Mouse (Mus musculus): ENCODE data around the gene Gm28044. TPM values are rescaled to one million over a fixed set of nuclear protein-coding genes. Genes with fewer than 3 reads are reported as not detected.
"Not testable (repeated sequence)": the region's sequence is repeated elsewhere in the genome, so short reads cannot be mapped to it uniquely, and the experiment has no call there.

The Gm28044 gene
- polyA plus RNA-seq, 2 experiments, result not detected

GRCm38 (mm10) chr13:67305822-67306672 is 54.3 kb downstream of the Gm28044 start, which contains the start of gene Zfp457:
Gene Zfp457, minus strand, starts transcription at chr13:67306485.
- Histone ChIP-seq H3K27ac (no peak within 1 kb of the TSS), H3K4me1 (replicated peaks; ENCODE audit: control insufficient read depth in 2 of 2, insufficient read depth in 2 of 2, low read length in 1 of 2) (peaks cover 4 to 5% of the 10 kb centered on the region in 2 experiments; a peak in 1 of 4 replicates), H3K9ac (replicated peaks) (peak within 1 kb of the TSS; percentile 71), H3K27me3 (ENCODE audit: control insufficient read depth, insufficient read depth, low read length) (no peaks in the 10 kb centered on the region), H3K36me3 (replicated peaks; ENCODE audit: control insufficient read depth, insufficient read depth, low read depth) (no peaks in the 10 kb centered on the region), H3K4me2 (ENCODE audit: low read depth) (peak within 1 kb of the TSS; percentile 82), H3K9me3 (ENCODE audit: control insufficient read depth, low read length) (no peaks in the 10 kb centered on the region), H3K4me3 (ENCODE audit: insufficient read depth in 1 of 2, low read depth in 2 of 2, low read length in 2 of 2) (peak within 1 kb of the TSS; percentile 74 to 75)
- DNase-seq (ENCODE audit: low read depth in 3 of 3, low spot score in 3 of 3) (peak; percentile 72 to 80 (median 78)), ATAC-seq (ENCODE audit: insufficient read depth) (peak; percentile 95)
- WGBS (ENCODE audit: insufficient replicate concordance), result 7% methylated on average over 16 of the region's 16 CpGs
- TF ChIP-seq CTCF (IDR thresholded peaks at IDR 0.05; ENCODE audit: low read depth) (no peak), EP300 (IDR thresholded peaks at IDR 0.05; ENCODE audit: low read depth) (no peak)

GRCm38 (mm10) chr13:67278314-67278713 is 82.0 kb downstream of the Gm28044 start, which contains the start of gene Zfp458:
Gene Zfp458, minus strand, starts transcription at chr13:67278466.
- no peaks in the 10 kb centered on the region for H3K36me3 ChIP-seq (replicated peaks; ENCODE audit: control insufficient read depth, insufficient read depth, low read depth)
- ATAC-seq (ENCODE audit: insufficient read depth) (no peak), DNase-seq (ENCODE audit: low read depth in 3 of 3, low spot score in 3 of 3) (peak in 1 of 3 experiments; percentile 45)
- H3K4me2 ChIP-seq (ENCODE audit: low read depth), result no peak within 1 kb of the TSS
- no peak within 1 kb of the TSS for H3K4me3 ChIP-seq (ENCODE audit: insufficient read depth in 1 of 2, low read depth in 2 of 2, low read length in 2 of 2)
- no peaks in the 10 kb centered on the region for H3K4me1 ChIP-seq (replicated peaks; ENCODE audit: control insufficient read depth in 2 of 2, insufficient read depth in 2 of 2, low read length in 1 of 2)
- H3K27ac ChIP-seq, result no peak within 1 kb of the TSS
- no peak within 1 kb of the TSS for H3K9ac ChIP-seq (replicated peaks)
- no peaks in the 10 kb centered on the region for H3K27me3 ChIP-seq (ENCODE audit: control insufficient read depth, insufficient read depth, low read length)
- no peaks in the 10 kb centered on the region for H3K9me3 ChIP-seq (ENCODE audit: control insufficient read depth, low read length)
- 41% methylated on average over 7 of the region's 7 CpGs for WGBS (ENCODE audit: insufficient replicate concordance)
- TF ChIP-seq EP300 (IDR thresholded peaks at IDR 0.05; ENCODE audit: low read depth) (no peak), CTCF (IDR thresholded peaks at IDR 0.05; ENCODE audit: low read depth) (no peak)

GRCm38 (mm10) chr13:67269383-67270065 is 90.8 kb downstream of the Gm28044 start:
- Histone ChIP-seq H3K4me2 (ENCODE audit: low read depth) (peak overlapping the region; percentile 70), H3K4me3 (ENCODE audit: insufficient read depth in 1 of 2, low read depth in 2 of 2, low read length in 2 of 2) (peak overlapping the region; percentile 80 to 81), H3K9ac (replicated peaks) (peak overlapping the region; percentile 82)
- not testable (repeated sequence) for H3K36me3 ChIP-seq (replicated peaks; ENCODE audit: control insufficient read depth, insufficient read depth, low read depth); DNase-seq (ENCODE audit: low read depth in 3 of 3, low spot score in 3 of 3); H3K27ac ChIP-seq; H3K27me3 ChIP-seq (ENCODE audit: control insufficient read depth, insufficient read depth, low read length); H3K9me3 ChIP-seq (ENCODE audit: control insufficient read depth, low read length); H3K4me1 ChIP-seq (replicated peaks; ENCODE audit: control insufficient read depth in 2 of 2, insufficient read depth in 2 of 2, low read length in 1 of 2)
- ATAC-seq (ENCODE audit: insufficient read depth), result peak; percentile 44; the same call in 1 of the 2 replicates
- WGBS (ENCODE audit: insufficient replicate concordance), result 32% methylated on average over 8 of the region's 9 CpGs

GRCm38 (mm10) chr13:67268568-67269369 is 91.6 kb downstream of the Gm28044 start:
- Histone ChIP-seq H3K27me3 (ENCODE audit: control insufficient read depth, insufficient read depth, low read length) (no peaks in the 10 kb centered on the region), H3K27ac (no peak overlapping the region)
- peak; percentile 96 for ATAC-seq (ENCODE audit: insufficient read depth)

More at GRCm38 (mm10) chr13:67268568-67269369, 91.6 kb downstream of the Gm28044 start:
- no peaks in the 10 kb centered on the region for H3K9me3 ChIP-seq (ENCODE audit: control insufficient read depth, low read length)
- no peaks in the 10 kb centered on the region for H3K36me3 ChIP-seq (replicated peaks; ENCODE audit: control insufficient read depth, insufficient read depth, low read depth)
- peak overlapping the region; percentile 70 for H3K4me2 ChIP-seq (ENCODE audit: low read depth)
- no peak for TF ChIP-seq CTCF (IDR thresholded peaks at IDR 0.05; ENCODE audit: low read depth)
- TF ChIP-seq EP300 (IDR thresholded peaks at IDR 0.05; ENCODE audit: low read depth), result no peak
- peaks cover 0 to 6% of the 10 kb centered on the region in 2 experiments; a peak in 1 of 4 replicates for H3K4me1 ChIP-seq (replicated peaks; ENCODE audit: control insufficient read depth in 2 of 2, insufficient read depth in 2 of 2, low read length in 1 of 2)
- peak overlapping the region; percentile 82 for H3K9ac ChIP-seq (replicated peaks)
- WGBS (ENCODE audit: insufficient replicate concordance), result 5% methylated on average over 18 of the region's 18 CpGs
- DNase-seq (ENCODE audit: low read depth in 3 of 3, low spot score in 3 of 3), result peak; percentile 70 to 77 (median 73)
- peak overlapping the region; percentile 80 to 81 for H3K4me3 ChIP-seq (ENCODE audit: insufficient read depth in 1 of 2, low read depth in 2 of 2, low read length in 2 of 2)

Other genes starting within 250 kb of the Gm28044 start
- gene Rslcan18, start 244.3 kb downstream of the Gm28044 start, polyA plus RNA-seq (2012; rRNA removed), result 0.13 and 0.20 TPM in 2 replicates
- gene Rslcan18, start 244.3 kb downstream of the Gm28044 start, polyA plus RNA-seq (2014; fragmentation: Nextera tagmentation; extraction: Ambion mirVana), result 0.11 and 0.15 TPM in 2 replicates
- gene Zfp759, start 238.9 kb downstream of the Gm28044 start, polyA plus RNA-seq (2012; rRNA removed), result 0.14 and 0.33 TPM in 2 replicates
- 0.38 and 0.56 TPM in 2 replicates for gene Zfp759, start 238.9 kb downstream of the Gm28044 start, polyA plus RNA-seq (2014; fragmentation: Nextera tagmentation; extraction: Ambion mirVana)
- gene Rsl1, start 187.4 kb downstream of the Gm28044 start, polyA plus RNA-seq (2012; rRNA removed), result 0.89 and 1.1 TPM in 2 replicates
- gene Rsl1, start 187.4 kb downstream of the Gm28044 start, polyA plus RNA-seq (2014; fragmentation: Nextera tagmentation; extraction: Ambion mirVana), result 0.82 and 1.5 TPM in 2 replicates
- gene Zfp455, start 166.0 kb downstream of the Gm28044 start, polyA plus RNA-seq (2012; rRNA removed), result 0.17 and 0.18 TPM in 2 replicates
- gene Zfp455, start 166.0 kb downstream of the Gm28044 start, polyA plus RNA-seq (2014; fragmentation: Nextera tagmentation; extraction: Ambion mirVana), result 0.27 TPM in 2 replicates
- 0.27 and 0.49 TPM in 2 replicates for gene Zfp458, start 82.1 kb downstream of the Gm28044 start, polyA plus RNA-seq (2012; rRNA removed)
- gene Zfp458, start 82.1 kb downstream of the Gm28044 start, polyA plus RNA-seq (2014; fragmentation: Nextera tagmentation; extraction: Ambion mirVana), result 0.28 and 0.34 TPM in 2 replicates
- 0.42 and 0.44 TPM in 2 replicates for gene Zfp457, start 54.1 kb downstream of the Gm28044 start, polyA plus RNA-seq (2012; rRNA removed)
- gene Zfp457, start 54.1 kb downstream of the Gm28044 start, polyA plus RNA-seq (2014; fragmentation: Nextera tagmentation; extraction: Ambion mirVana), result 0.24 TPM in 1 of 2 replicates, not detected in the other
- 0.79 and 1.3 TPM in 2 replicates for gene Zfp595, start 28.0 kb downstream of the Gm28044 start, polyA plus RNA-seq (2012; rRNA removed)
- gene Zfp595, start 28.0 kb downstream of the Gm28044 start, polyA plus RNA-seq (2014; fragmentation: Nextera tagmentation; extraction: Ambion mirVana), result 1.1 TPM in 2 replicates
- gene Zfp953, start 69 bp upstream of the Gm28044 start, polyA plus RNA-seq (2012; rRNA removed), result 0.36 and 0.78 TPM in 2 replicates
- gene Zfp953, start 69 bp upstream of the Gm28044 start, polyA plus RNA-seq (2014; fragmentation: Nextera tagmentation; extraction: Ambion mirVana), result 0.77 and 0.89 TPM in 2 replicates
- gene Gm28041, start 15.2 kb upstream of the Gm28044 start, polyA plus RNA-seq (2012; rRNA removed), result 0.10 TPM in 1 of 2 replicates, not detected in the other
- gene Gm28041, start 15.2 kb upstream of the Gm28044 start, polyA plus RNA-seq (2014; fragmentation: Nextera tagmentation; extraction: Ambion mirVana), result 0.19 and 0.34 TPM in 2 replicates
- gene Zfp456, start 15.3 kb upstream of the Gm28044 start, polyA plus RNA-seq (2012; rRNA removed), result 0.19 and 0.22 TPM in 2 replicates
- 0.47 and 0.56 TPM in 2 replicates for gene Zfp456, start 15.3 kb upstream of the Gm28044 start, polyA plus RNA-seq (2014; fragmentation: Nextera tagmentation; extraction: Ambion mirVana)
- 0.58 and 1.6 TPM in 2 replicates for gene Zfp429, start 39.3 kb upstream of the Gm28044 start, polyA plus RNA-seq (2012; rRNA removed)
- gene Zfp429, start 39.3 kb upstream of the Gm28044 start, polyA plus RNA-seq (2014; fragmentation: Nextera tagmentation; extraction: Ambion mirVana), result 1.5 and 1.7 TPM in 2 replicates
- gene Zfp459, start 60.9 kb upstream of the Gm28044 start, polyA plus RNA-seq (2012; rRNA removed), result 0.07 and 0.16 TPM in 2 replicates
- gene Zfp459, start 60.9 kb upstream of the Gm28044 start, polyA plus RNA-seq (2014; fragmentation: Nextera tagmentation; extraction: Ambion mirVana), result 0.17 and 0.42 TPM in 2 replicates
- 1.8 and 2.7 TPM in 2 replicates for gene Zfp874a, start 91.1 kb upstream of the Gm28044 start, polyA plus RNA-seq (2012; rRNA removed)
- 5.3 and 5.9 TPM in 2 replicates for gene Zfp874a, start 91.1 kb upstream of the Gm28044 start, polyA plus RNA-seq (2014; fragmentation: Nextera tagmentation; extraction: Ambion mirVana)
- gene Zfp874b, start 123.7 kb upstream of the Gm28044 start, polyA plus RNA-seq (2012; rRNA removed), result 1.4 and 2.7 TPM in 2 replicates
- 1.9 and 3.2 TPM in 2 replicates for gene Zfp874b, start 123.7 kb upstream of the Gm28044 start, polyA plus RNA-seq (2014; fragmentation: Nextera tagmentation; extraction: Ambion mirVana)
- gene Zfp58, start 140.0 kb upstream of the Gm28044 start, polyA plus RNA-seq (2012; rRNA removed), result 0.65 and 1.1 TPM in 2 replicates
- 1.6 and 1.7 TPM in 2 replicates for gene Zfp58, start 140.0 kb upstream of the Gm28044 start, polyA plus RNA-seq (2014; fragmentation: Nextera tagmentation; extraction: Ambion mirVana)
- gene Gm26965, start 165.6 kb upstream of the Gm28044 start, polyA plus RNA-seq (2012; rRNA removed), result not detected in 2 replicates
- gene Gm26965, start 165.6 kb upstream of the Gm28044 start, polyA plus RNA-seq (2014; fragmentation: Nextera tagmentation; extraction: Ambion mirVana), result not detected in 2 replicates
- gene Zfp87, start 165.6 kb upstream of the Gm28044 start, polyA plus RNA-seq (2012; rRNA removed), result 4.2 and 5.3 TPM in 2 replicates
- gene Zfp87, start 165.6 kb upstream of the Gm28044 start, polyA plus RNA-seq (2014; fragmentation: Nextera tagmentation; extraction: Ambion mirVana), result 8.7 and 10.6 TPM in 2 replicates
- gene Zfp748, start 193.3 kb upstream of the Gm28044 start, polyA plus RNA-seq (2012; rRNA removed), result 1.9 and 2.0 TPM in 2 replicates
- gene Zfp748, start 193.3 kb upstream of the Gm28044 start, polyA plus RNA-seq (2014; fragmentation: Nextera tagmentation; extraction: Ambion mirVana), result 4.9 and 5.1 TPM in 2 replicates
- 0.43 and 0.80 TPM in 2 replicates for gene Zfp729b, start 249.2 kb upstream of the Gm28044 start, polyA plus RNA-seq (2012; rRNA removed)
- gene Zfp729b, start 249.2 kb upstream of the Gm28044 start, polyA plus RNA-seq (2014; fragmentation: Nextera tagmentation; extraction: Ambion mirVana), result 1.5 and 1.6 TPM in 2 replicates